Mouse (Mus musculus): ENCODE data around the gene Akap9.
"Not testable (repeated sequence)": the region's sequence is repeated elsewhere in the genome, so short reads cannot be mapped to it uniquely, and the experiment has no call there.

Akap9 gene

DNA sequence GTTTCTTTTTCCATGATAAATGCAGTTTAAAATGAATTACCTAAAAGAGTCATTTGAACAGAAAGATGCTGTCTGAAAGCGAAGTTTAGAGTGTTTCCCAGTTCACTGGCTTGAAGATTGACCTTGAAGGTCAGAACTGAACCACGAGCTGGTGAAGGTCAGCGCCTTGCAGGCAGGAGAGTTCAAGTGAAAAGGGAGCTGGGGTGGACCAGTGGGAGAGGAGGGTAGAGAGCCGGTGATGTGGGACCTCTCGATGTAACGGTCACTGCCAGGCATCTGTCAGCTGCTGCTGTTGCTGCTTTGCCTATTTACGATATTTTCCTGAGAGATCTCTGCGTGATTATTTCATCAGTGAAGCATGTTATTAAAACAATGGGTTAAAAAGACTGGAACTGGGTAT lies 111.5 kb downstream of the Akap9 start:
- no peak for DNase-seq (ENCODE audit: low spot score in 2 of 2)

DNA sequence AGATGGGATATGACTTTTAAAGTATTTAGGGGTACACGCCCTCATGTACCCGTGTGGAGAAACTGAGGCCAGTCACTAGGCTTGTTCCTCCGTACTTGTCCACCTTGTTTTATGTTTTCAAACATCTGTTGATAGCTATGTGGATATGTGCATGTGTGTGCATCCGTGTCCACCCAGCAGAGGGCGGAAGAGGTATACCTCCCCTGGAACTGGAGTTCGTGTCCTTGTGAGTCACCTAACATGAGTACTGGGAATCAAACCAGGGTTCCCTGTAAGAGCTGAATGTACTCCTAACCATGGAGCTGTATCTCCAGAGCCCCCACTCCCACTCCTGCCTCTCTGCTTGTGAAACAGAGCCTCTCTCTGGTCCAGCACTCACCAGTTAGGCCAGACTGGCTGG lies 112.5 kb downstream of the Akap9 start:
- no peak for DNase-seq (ENCODE audit: low spot score in 2 of 2)

GRCm38 (mm10) chr5:4040922-4041321 lies 113.1 kb downstream of the Akap9 start:
- no peak for DNase-seq (ENCODE audit: low spot score in 2 of 2)

DNA sequence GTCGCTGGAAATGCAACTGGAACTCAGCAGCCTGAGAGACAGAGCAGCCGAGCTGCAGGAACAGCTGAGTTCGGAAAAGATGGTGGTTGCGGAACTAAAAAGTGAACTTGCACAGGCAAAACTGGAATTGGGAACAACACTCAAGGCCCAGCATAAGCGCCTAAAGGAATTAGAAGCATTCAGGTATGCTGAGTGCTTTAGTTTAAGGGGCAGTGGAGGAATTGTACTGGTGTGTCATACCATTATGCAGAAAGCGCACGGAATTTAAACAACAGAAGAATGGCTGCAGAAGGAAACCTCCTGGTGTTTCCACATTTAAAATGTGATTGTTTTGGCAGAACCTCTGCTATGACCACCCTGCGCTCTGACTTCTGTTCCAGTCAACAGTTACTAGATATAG lies 132.5 kb downstream of the Akap9 start:
- no peak for DNase-seq (ENCODE audit: low spot score in 2 of 2)

GRCm38 (mm10) chr5:4066476-4067115 lies 138.7 kb downstream of the Akap9 start:
- DNase-seq (ENCODE audit: low spot score in 2 of 2): no peak

- DNase-seq (ENCODE audit: low spot score in 2 of 2): no peak
Measured at GRCm38 (mm10) chr5:4067203-4067602, 139.3 kb downstream of the Akap9 start.

GRCm38 (mm10) chr5:4079086-4079485 lies 151.2 kb downstream of the Akap9 start:
- DNase-seq (ENCODE audit: low spot score in 2 of 2): no peak

DNA sequence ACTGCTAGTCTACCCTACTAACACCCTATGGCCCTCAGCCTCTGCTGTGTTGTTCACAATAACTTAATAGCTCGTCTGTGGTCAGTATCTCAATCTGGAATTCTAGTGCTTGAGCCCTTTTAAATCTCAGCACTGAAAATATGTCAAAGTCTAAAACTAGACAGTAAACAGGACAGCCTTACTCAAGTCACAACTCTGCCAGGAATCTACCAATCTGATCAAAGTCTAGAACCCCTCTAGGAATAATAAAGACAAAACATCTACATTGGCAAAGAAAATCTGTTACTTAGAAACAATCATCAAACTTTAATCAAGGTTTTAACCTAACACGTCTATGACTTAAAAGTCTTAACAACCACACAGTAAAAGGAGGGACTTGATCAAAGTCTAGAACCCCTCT lies 153.0 kb downstream of the Akap9 start:
- DNase-seq (ENCODE audit: low spot score in 2 of 2): no peak

DNA sequence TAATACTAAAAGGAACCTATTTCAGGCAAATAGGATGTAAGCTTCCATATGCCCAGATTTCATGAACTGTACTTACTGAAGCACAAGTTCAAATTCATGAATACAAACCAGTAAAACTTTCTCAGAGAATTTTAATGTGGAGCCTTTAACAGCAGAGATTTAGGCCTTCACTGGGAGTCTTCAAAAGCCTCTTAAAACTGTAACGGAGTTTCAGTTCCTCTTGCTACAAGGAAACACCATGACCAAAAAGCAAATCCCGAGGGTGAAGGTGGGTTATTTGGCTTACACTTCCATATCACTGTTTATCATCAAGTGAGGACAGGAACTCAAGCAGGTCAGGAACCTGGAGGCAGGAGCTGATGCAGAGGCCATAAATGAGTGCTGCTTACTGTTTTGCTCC lies 153.7 kb downstream of the Akap9 start:
- no peak for DNase-seq (ENCODE audit: low spot score in 2 of 2)

GRCm38 (mm10) chr5:4084948-4085347 lies 157.1 kb downstream of the Akap9 start:
- DNase-seq (ENCODE audit: low spot score in 2 of 2): no peak

DNA sequence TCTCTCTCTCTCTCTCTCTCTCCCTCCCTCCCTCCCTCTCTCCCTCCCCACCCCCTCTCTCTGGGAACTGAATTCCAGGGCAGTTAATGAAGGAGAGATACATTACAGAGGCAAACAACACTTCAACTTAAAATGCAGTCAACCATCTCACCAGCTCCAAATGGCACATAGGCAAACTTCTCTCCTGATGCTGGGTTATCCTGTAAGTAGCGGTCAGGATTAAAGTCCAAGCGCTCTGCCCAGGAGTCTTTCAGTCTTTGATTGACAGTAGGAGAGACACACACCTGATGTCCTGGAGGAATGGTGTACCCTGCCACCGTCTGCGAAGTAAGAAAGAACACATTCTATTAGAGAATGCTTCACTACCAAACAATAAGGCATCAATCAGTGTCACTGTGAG lies 158.5 kb downstream of the Akap9 start:
- DNase-seq (ENCODE audit: low spot score in 2 of 2): no peak

DNA sequence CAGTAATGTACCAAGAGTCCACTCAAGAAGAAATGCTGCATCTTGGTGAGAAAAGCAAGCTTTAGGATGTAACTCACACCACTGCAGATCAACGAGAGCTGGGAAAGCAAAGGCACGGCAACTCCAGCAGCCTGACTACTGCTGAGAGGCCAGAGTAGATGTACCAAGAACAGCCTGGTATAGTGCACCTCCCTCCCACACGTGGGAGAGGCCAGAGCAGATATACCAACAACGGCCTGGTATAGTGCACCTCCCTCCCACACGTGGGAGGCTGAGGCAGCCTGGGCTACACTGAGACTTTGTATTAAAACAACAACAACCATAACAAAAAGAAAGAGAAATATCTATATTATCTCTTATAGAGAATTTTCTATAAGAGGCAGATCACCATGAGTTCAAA lies 160.3 kb downstream of the Akap9 start:
- DNase-seq (ENCODE audit: low spot score in 2 of 2): no peak

GRCm38 (mm10) chr5:4094471-4094870 lies 166.6 kb downstream of the Akap9 start:
- DNase-seq (ENCODE audit: low spot score in 2 of 2): no peak

GRCm38 (mm10) chr5:4101031-4101430 lies 173.2 kb downstream of the Akap9 start:
- no peak for DNase-seq (ENCODE audit: low spot score in 2 of 2)

DNA sequence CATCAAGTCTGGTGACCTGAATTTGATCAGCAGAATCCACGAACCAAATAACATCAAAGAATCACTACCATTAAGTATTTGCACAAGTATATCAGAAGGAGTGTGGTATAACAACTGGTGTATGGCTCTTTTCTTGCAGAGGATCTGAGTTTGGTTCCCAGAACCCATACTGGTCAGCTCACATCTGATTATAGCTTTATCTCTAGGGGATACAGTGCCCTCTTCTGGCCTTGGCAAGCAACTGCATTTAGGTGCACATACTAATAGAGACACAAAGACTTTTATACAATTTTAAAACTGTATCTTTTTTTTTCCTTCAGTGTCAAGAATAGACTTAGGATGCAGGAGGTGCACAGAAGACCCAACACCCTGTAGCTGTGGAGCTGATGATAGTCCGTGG lies 173.9 kb downstream of the Akap9 start:
- DNase-seq (ENCODE audit: low spot score in 2 of 2): no peak

- peak in 1 of 2 experiments; percentile 20 for DNase-seq (ENCODE audit: low spot score in 2 of 2)
Measured at GRCm38 (mm10) chr5:4103626-4104340, 175.9 kb downstream of the Akap9 start.

- peak; percentile 80 to 91 for DNase-seq (ENCODE audit: low spot score in 2 of 2)
Measured at GRCm38 (mm10) chr5:4104341-4105040, 176.6 kb downstream of the Akap9 start, which contains the start of gene Cyp51. TSS of gene Cyp51 (minus strand) at chr5:4104746.

DNA sequence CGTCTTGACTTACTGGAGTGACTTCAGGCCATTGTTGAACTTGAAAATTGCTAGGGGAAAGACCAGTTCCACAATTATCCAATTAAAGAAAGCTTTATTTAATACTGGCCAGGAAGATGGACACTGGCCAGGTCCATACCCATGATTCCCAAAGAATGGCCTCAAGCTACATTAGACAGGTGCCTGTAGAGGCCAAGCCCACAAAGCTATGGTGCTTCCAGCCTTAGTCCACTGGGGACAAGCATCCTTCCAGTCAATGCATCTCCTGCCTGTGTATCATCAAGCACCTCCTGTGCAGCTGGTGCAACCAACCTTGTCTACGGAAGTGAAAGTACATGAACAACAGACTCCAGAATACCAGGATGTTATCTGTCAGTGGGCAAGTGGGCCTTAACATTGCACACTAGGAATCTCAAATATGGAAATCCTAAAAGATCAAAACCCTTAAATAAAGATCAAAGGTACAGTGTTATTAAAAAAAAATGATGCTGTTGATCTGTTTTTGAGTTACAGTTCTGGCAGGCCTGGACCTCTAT lies 177.9 kb downstream of the Akap9 start:
- DNase-seq (ENCODE audit: low spot score in 2 of 2): no peak

DNA sequence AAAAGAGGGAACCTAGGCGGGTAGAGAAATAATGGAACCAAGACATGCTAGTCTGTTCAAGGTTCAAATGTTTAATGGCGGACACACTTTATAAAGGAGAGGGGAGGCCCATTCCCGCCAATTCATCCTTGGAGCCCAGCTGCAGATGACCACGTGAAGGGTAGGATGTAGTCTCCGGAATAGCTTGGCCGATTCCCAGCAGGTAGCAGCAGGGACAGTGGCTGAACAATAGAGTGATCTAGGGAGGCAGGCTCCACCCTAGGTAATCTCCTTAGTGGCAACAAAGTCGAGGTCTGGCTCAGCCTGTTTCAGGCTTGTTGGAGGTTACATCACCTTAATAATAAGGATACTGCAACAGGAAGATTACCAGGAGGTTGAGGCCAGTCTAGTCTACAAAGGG lies 179.2 kb downstream of the Akap9 start:
- not testable (repeated sequence) for DNase-seq (ENCODE audit: low spot score in 2 of 2)

GRCm38 (mm10) chr5:4112570-4113098 lies 184.8 kb downstream of the Akap9 start:
- no peak for DNase-seq (ENCODE audit: low spot score in 2 of 2)

Measured in left cerebral cortex, adult 9 months (tissue).